Mouse (Mus musculus) heart, adult 18-20 months (tissue): ENCODE results near the gene Slc3a1. TPM values are rescaled to one million over a fixed set of nuclear protein-coding genes. Genes with fewer than 3 reads are reported as not detected.

ENCODE experiments used
- DNase-seq, 2 experiments: peaks; one replicate each; pipeline ENCODE4 v3.0.0; 2021 to 2022; ENCODE audit warnings: mixed read lengths in 1 of 2
- total RNA-seq, 2 experiments: library from RNA; stranded (reverse); gene quantifications; 2 replicates each; pipeline ENCODE4 v1.2.3; 2021

Slc3a1 gene
- total RNA-seq, 2 experiments from 2014 or later, result not detected

DNA sequence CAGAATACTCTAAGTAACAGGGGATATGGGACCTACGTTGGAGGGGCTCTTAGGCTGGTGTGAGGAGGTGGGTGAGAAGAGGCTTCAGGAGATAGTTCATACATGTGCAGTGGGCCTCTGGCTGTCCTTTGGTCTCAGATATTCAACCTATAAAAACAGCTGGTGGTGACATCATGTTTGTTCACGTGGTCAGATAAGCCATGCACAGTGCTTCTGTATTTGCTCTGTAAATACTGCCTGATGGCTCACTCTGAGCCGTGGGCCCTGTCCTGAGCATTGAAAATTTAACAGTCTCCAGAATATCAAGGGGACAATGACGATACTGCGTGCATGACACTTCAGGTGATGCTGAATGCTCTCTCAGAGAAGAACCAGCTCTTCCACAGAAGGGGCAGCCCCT lies 9.7 kb downstream of the Slc3a1 start:
- DNase-seq, result no peak

- DNase-seq, result no peak
Observed at GRCm38 (mm10) chr17:85038311-85038710, 10.1 kb downstream of the Slc3a1 start.

- no peak for DNase-seq
Observed at GRCm38 (mm10) chr17:85038761-85039160, 10.6 kb downstream of the Slc3a1 start.

DNA sequence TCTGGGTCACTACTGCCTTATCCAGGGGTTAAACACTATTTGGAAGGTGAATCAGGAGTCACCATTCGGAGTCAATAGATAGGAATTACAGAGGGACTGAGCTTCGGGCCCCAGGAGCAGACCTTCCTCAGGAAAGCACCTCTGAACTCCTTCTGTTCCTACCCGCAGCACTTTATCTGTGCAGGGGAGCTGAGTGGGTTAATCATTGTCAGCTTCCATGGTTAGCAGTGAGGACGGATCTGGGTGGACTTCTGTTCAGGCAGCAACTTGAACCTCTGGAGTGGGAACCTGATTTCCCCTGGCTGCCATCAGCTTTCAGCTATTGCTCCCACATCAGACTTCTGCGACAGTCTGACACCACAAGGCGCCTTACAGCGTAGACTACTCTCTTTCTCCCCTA lies 12.7 kb downstream of the Slc3a1 start:
- DNase-seq, result no peak

DNA sequence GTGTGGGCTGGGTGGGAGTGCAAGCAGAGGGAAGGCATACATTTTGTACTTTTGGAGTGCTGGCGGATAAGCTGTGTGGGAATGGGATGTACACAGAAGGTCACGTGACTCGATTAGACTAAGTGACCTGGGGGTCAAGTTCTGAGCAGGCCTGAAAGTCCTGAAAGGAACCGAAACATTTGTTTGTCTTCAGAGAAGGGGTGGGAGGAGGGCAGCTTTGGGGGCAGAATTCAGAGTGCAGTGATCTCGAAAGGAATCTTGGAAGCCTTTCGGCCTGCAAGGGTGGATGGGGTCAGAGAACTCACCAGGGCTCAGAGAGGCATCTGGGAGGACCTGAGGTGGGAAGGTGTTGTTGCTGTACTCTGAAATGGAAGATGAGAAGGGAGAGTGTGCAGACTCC lies 14.2 kb downstream of the Slc3a1 start:
- no peak for DNase-seq

- no peak for DNase-seq
Observed at GRCm38 (mm10) chr17:85043404-85043816, 15.2 kb downstream of the Slc3a1 start.

GRCm38 (mm10) chr17:85044466-85044865 lies 16.3 kb downstream of the Slc3a1 start:
- no peak for DNase-seq

GRCm38 (mm10) chr17:85045160-85045559 lies 17.0 kb downstream of the Slc3a1 start:
- no peak for DNase-seq

DNA sequence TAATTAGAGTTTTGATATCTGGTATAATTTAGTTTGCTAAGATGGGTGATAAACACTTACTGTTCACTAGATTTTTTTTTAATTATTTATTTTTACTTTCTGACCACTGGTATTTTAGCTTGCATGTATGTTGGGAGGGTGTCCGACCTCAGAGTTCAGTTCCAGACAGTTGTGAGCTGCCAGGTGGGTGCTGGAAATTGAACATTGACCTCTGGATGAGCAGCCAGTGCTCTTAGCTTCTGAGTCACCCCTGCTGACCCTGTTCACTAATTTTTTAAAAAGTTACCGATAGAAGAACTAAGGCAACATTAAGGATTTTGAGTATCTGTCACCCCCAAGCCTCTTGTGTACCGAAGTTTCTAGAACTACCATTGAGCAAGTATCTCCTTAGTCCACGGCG lies 20.2 kb downstream of the Slc3a1 start:
- DNase-seq, result no peak

DNA sequence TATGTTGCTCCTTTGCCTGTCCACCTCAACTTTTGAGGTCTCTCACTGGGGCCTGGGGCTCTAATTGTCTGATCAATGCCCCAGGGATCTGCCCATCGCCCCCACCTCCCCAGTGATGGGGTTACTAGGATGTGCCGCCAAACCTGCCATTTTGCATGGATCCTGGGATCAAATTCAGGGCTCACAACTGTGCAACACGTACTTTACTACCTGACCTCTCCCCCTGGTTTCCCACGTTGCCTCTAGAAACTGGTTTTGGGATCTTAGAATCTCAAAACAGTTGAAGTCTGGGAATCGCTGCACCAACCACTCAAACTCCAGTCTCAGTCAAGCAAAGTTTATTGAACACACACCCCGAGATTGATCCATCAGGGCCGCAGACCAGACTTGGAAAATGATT lies 30.1 kb downstream of the Slc3a1 start:
- DNase-seq, result no peak

DNA sequence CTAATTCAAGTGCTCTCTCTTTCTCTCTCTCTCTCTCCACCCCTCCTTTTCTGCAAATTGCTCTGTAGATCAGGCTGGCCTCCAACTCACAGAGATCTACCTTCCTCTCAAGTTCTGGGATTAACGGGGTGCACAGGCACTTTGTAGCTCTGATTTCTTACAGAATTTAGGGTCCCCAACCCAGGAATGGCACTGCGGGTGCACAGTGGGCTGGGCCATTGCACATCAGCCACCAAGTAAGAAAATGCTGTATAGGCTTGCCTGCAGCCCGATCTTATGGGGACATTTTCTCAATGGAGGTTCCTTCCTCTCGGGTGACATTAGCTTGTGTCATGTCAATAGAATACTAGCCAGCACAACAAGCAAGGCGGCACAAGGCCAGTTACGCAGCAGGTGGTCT lies 31.0 kb downstream of the Slc3a1 start:
- DNase-seq, result no peak

DNA sequence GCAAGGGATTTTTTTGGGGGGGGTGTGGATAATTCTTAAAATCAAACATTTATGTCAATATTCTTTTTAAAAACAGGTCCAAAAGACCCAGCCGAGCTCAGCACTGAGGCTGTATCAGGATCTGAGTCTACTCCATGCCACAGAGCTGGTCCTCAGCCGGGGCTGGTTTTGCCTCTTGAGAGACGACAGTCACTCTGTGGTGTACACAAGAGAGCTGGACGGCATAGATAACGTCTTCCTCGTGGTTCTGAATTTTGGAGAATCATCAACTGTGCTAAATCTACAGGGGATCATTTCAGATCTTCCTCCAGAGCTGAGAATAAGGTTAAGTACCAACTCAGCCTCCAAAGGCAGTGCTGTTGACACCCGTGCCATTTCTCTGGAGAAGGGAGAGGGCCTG lies 35.4 kb downstream of the Slc3a1 start:
- DNase-seq, result no peak

GRCm38 (mm10) chr17:85067331-85067730 lies 39.2 kb downstream of the Slc3a1 start:
- DNase-seq, result peak; percentile 32 to 46

- no peak for DNase-seq
Observed at GRCm38 (mm10) chr17:85070658-85071057, 42.5 kb downstream of the Slc3a1 start.

DNA sequence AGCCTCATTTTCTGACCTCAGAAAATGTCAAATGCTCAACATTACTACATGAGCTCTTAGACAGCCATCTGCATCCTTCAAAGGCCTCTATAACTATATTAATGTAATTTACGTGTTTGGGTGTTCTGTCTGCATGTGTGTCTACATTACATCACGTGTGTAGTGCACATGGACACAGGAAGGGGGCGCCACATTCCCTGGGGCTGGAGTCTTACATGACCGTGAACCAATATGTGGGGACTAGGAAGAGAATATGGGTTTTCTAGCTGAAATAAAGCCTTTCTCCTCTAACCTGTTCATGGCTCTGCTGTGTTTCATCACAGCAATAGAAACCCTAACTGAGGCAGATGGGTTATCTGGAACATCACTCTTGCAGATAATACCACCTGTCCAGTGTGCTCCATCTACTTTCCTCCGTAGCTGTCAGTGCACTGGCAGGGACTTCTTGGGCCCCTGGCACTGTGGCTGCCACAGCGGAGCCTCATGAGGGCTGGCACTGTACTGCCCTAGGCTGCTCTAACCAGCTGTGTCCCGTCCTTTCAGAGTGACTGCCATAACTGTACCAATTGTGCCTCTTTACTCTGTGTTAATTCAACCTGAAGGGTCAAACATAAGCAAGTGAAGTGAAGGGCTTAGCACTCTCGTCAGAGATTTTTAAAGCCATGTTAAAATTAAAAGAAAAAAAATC lies 43.1 kb downstream of the Slc3a1 start:
- DNase-seq, result no peak

- DNase-seq, result no peak
Observed at GRCm38 (mm10) chr17:85072383-85072782, 44.2 kb downstream of the Slc3a1 start.

- DNase-seq, result no peak
Observed at GRCm38 (mm10) chr17:85073214-85073613, 45.0 kb downstream of the Slc3a1 start.

DNA sequence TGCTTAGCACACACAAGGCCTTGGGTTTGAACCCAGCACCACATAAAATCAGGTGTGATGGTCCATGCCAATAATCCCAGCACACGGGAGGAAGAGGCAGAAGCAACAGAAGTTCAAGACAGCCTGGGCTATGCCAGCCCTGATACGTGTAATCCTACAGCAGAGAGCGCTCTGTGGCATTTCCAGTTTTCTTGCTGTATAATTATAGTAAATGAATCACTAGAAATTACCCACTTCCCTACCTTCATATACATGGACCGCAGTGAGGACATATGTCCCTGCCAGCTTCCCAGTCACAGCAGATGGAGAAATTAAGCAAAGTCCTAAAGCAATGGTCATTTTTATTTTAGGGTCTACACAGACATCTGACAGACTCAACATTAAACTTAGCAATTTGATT lies 45.9 kb downstream of the Slc3a1 start:
- DNase-seq, result no peak

GRCm38 (mm10) chr17:85079276-85079675 lies 51.1 kb downstream of the Slc3a1 start:
- DNase-seq, result no peak

DNA sequence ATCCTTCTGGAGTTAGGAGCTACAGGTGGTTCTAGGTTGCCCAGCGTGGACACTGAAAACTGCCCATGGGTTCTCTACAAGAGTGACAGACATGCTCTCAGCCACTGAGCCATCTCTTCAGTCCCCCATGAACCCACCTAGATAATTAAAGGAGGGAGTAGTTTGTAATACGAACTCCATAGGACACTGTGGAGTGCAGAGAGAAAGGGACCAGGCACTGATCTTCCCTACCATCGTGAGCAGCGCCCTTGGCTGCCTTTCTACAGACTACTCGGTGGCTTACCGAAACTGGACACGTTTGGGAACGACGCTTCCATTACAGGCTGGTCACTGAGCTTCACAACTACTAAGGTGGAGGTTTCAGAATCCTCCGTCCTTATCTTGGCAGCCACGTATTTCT lies 52.6 kb downstream of the Slc3a1 start:
- no peak for DNase-seq

- no peak for DNase-seq
Observed at GRCm38 (mm10) chr17:85085335-85085734, 57.2 kb downstream of the Slc3a1 start.

GRCm38 (mm10) chr17:85086501-85086900 lies 58.3 kb downstream of the Slc3a1 start:
- DNase-seq, result peak; percentile 39 to 54

DNA sequence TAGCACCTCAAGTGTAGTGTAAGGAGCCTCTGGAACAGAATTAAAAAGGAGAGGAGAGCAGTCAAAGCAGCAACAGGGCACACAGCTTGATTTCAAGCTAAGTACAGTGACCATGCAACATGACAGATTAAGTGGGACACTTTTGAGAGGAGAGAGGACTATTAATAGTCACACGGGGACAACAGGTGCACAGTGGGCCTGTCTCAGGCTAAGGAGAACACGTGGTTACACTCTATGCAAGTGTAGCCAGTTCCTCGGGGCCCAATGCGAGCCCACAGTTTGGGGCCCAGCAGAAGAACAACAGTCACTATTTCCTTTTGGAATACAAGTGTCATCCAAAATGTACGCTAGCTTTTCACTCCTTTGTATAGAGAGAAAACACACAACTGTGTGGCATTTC lies 59.4 kb downstream of the Slc3a1 start:
- peak; percentile 55 to 67 for DNase-seq

DNA sequence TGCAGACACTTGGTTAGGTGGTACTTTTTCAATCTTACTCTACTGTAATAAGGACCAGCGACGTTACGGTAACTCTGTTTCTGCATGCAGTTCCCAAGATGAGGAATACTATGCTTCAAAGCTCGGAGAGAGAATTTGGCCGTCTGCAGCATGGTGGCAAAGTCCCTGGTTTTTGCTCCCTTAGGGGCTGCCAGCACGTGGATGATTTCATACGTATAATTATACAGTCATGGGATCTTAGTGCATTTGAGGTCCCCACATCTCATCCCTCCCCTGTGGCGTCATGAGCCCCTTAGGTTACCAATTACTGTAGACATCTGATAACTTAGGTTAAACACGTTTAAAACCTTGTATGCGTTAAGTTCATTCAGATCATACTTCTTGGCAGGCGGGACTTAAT lies 60.2 kb downstream of the Slc3a1 start:
- no peak for DNase-seq

GRCm38 (mm10) chr17:85089011-85089410 lies 60.8 kb downstream of the Slc3a1 start:
- peak; percentile 18 to 22 for DNase-seq
